Mouse (Mus musculus) erythroblast, embryonic 14.5 days (primary cell): ENCODE measurements around the gene Tfb2m.

Source experiments
- GATA1 ChIP-seq: IDR thresholded peaks from 2 replicates; pipeline ENCODE4 v1.6.1; 2012; ENCODE audit warnings: low read length, inconsistent platforms, mixed read lengths
- TAL1 ChIP-seq: IDR thresholded peaks from 3 replicates; pipeline ENCODE4 v1.6.1; 2012; ENCODE audit warnings: low read length, inconsistent platforms, mixed read lengths

DNA sequence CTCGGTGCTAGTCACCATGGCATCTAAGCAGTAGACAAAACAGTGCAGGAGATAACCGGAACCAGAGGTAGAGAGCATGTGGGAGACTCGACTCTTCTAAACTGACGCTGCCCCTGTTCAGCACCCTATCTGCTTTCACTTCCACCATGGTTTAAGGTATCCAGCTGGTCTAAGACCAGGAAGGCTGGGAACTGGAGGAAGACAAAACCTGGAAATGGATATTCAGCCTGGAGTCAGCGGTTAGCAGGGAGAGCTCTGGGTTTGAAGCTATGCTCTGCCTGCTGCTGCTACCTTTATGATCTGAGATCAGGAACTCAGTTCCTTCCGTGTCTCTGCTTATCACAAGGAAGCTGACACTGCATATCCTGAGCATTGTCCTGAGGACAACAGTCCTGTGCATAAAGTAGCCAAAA lies 36.0 kb upstream of the Tfb2m start:
- TF ChIP-seq GATA1 = no peak
- no peak for TF ChIP-seq TAL1
